Mouse (Mus musculus) hindbrain, embryonic 15.5 days (tissue): ENCODE results near the gene Hecw2. TPM values are rescaled to one million over a fixed set of nuclear protein-coding genes. Genes with fewer than 3 reads are reported as not detected.

Experiments
- ATAC-seq: fragments of 200-750 bp; cut with Nextera tagmentation; 2 replicates; pipeline ENCODE4 v1.8.0; 2017; ENCODE audit warnings: low read depth, moderate number of reproducible peaks, moderate TSS enrichment; ENCODE audit not compliant: low FRiP score
- H3K27ac ChIP-seq: fragments of 300-500 bp; sonication (generic); replicated peaks from 2 replicates; pipeline ENCODE4 v1.5.1; 2015; ENCODE audit warnings: mild to moderate bottlenecking, inconsistent platforms
- H3K27me3 ChIP-seq: fragments of 300-500 bp; sonication (generic); 2 replicates; pipeline ENCODE4 v1.6.1; 2015; ENCODE audit warnings: control low read depth, inconsistent platforms
- H3K36me3 ChIP-seq: fragments of 300-500 bp; sonication (generic); 2 replicates; pipeline ENCODE4 v1.6.1; 2015; ENCODE audit warnings: control low read depth, inconsistent platforms
- H3K4me1 ChIP-seq: fragments of 300-500 bp; sonication (generic); replicated peaks from 2 replicates; pipeline ENCODE4 v1.6.1; 2015; ENCODE audit warnings: control low read depth, inconsistent platforms
- H3K4me2 ChIP-seq: fragments of 300-500 bp; sonication (generic); 2 replicates; pipeline ENCODE4 v1.6.1; 2015; ENCODE audit warnings: moderate library complexity, mild to moderate bottlenecking, inconsistent platforms
- H3K4me3 ChIP-seq: fragments of 300-500 bp; sonication (generic); 2 replicates; pipeline ENCODE4 v1.5.1; 2015; ENCODE audit warnings: mild to moderate bottlenecking, inconsistent platforms
- H3K9ac ChIP-seq: fragments of 300-500 bp; sonication (generic); 2 replicates; pipeline ENCODE4 v1.6.1; 2015; ENCODE audit warnings: inconsistent platforms
- H3K9me3 ChIP-seq: fragments of 300-500 bp; sonication (generic); 2 replicates; pipeline ENCODE4 v1.6.1; 2016; ENCODE audit warnings: control low read depth, inconsistent platforms
- WGBS: fragments of 180-500 bp; shearing (Covaris S2); methylation state at CpG from one replicate; pipeline ENCODE4 v1.1.7; 2015; 5-methylcytosine and 5-hydroxymethylcytosine counted together
- polyA plus RNA-seq: library from polyadenylated mRNA; unstranded; fragments of >200 nt; fragmentation: Nextera tagmentation; extraction: Ambion mirVana; gene quantifications from 2 replicates; pipeline ENCODE4 v1.2.1, GENCODE M21; 2015

The Hecw2 gene
- polyA plus RNA-seq, 1 experiment from 2014 or later, result 8.5 TPM

DNA sequence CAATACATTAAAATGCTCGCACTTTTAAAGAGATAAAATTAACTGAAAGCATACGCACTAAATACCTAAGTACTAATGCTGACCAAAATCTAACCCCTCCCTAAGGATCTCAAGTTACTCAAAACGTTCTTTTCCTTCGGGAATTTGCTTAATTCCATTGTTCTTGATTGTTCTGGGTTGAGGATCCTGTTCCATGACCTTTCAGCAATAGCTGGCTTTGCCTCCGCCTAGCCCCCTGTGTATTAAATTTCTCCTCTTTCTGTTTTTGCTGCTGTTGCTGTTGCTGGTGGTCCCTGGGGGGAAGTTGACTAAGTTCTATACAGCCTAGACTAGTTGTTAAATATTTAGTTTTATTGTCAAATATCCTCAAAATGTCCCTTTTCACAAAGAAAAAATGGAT, 85.7 kb downstream of the Hecw2 start:
- WGBS, result 63% methylated on average over 5 of the region's 5 CpGs
- Histone ChIP-seq H3K4me1 (no peaks in the 10 kb centered on the region), H3K27me3 (no peaks in the 10 kb centered on the region), H3K4me2 (no peak overlapping the region), H3K4me3 (no peak overlapping the region), H3K9ac (no peak overlapping the region), H3K36me3 (no peaks in the 10 kb centered on the region), H3K27ac (no peak overlapping the region), H3K9me3 (no peaks in the 10 kb centered on the region)
- no peak for ATAC-seq

DNA sequence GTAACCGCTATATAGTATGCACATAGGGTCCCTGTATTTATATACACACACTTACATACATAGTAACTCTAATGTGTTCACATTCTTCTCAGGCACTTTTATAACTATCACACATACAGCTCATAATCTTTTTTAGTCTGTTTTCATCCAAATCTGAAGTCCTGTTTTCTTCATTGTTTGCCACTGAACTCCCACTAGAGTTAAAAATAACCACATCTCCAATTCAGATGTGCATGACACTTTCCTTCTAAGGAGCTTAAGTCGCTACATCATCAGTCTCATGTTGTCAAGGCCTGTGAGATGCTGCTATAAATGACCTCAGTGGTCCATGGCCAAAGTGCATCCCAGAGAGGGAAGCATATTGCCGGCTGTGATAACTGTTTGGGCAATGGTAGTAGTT, 88.2 kb downstream of the Hecw2 start:
- WGBS, result 92% methylated on average over 3 of the region's 3 CpGs

DNA sequence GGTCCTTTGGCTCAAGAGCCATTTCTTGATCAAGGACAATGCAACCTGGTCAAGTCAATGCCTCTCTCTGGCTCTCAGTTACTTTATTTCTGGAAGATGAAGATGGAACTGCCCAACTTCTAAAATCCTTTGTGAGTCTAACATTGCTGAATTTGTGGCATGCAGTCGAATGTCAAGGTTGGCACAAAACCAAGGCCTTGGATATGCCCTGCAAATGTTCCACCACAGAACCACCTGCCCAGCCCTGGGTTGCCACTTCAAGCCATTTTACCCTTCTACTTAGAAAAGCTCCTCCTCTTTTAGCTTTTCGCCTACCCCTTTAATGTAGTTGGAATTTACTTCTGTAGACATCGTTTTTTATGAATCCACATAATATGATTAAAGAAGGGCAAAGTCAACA, 115.3 kb downstream of the Hecw2 start:
- no peaks in the 10 kb centered on the region for H3K4me1 ChIP-seq
- H3K4me2 ChIP-seq, result no peak overlapping the region
- no peak overlapping the region for H3K27ac ChIP-seq
- ATAC-seq, result no peak
- 93% methylated on average over 3 of the region's 3 CpGs for WGBS
- H3K4me3 ChIP-seq, result no peak overlapping the region
- no peaks in the 10 kb centered on the region for H3K27me3 ChIP-seq
- H3K36me3 ChIP-seq, result no peaks in the 10 kb centered on the region
- H3K9ac ChIP-seq, result no peak overlapping the region
- no peaks in the 10 kb centered on the region for H3K9me3 ChIP-seq

More for the DNA sequence above, 88.2 kb downstream of the Hecw2 start:
- no peaks in the 10 kb centered on the region for H3K36me3 ChIP-seq
- H3K27me3 ChIP-seq, result no peaks in the 10 kb centered on the region
- no peak for ATAC-seq
- H3K4me3 ChIP-seq, result no peak overlapping the region
- no peak overlapping the region for H3K27ac ChIP-seq
- no peak overlapping the region for H3K4me2 ChIP-seq
- no peaks in the 10 kb centered on the region for H3K4me1 ChIP-seq
- no peak overlapping the region for H3K9ac ChIP-seq
- H3K9me3 ChIP-seq, result no peaks in the 10 kb centered on the region

DNA sequence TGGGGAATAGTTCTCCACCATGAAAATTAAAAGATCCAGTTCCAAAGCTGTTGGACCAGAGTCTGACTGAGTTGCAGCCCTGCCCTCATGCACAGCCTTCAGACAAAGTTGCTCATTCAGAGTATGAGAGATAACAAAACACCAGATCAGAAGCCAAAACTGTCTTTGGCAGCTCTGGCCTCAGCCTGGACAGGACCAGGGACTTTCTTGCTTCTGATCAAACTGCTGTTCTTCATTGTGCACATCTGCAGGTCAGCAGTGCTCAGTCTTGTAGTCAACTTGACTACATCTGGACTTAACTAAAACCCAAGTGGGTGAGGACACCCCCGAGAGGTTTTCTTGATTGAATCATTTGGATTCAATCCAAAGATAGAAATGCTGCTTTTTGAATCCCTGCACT, 120.5 kb downstream of the Hecw2 start:
- Histone ChIP-seq H3K27ac (no peak overlapping the region), H3K4me2 (no peak overlapping the region), H3K9ac (no peak overlapping the region), H3K4me3 (no peak overlapping the region), H3K9me3 (no peaks in the 10 kb centered on the region), H3K4me1 (no peaks in the 10 kb centered on the region), H3K27me3 (no peaks in the 10 kb centered on the region), H3K36me3 (no peaks in the 10 kb centered on the region)
- WGBS, result 56% methylated on average over 1 of the region's 1 CpGs
- ATAC-seq, result no peak

DNA sequence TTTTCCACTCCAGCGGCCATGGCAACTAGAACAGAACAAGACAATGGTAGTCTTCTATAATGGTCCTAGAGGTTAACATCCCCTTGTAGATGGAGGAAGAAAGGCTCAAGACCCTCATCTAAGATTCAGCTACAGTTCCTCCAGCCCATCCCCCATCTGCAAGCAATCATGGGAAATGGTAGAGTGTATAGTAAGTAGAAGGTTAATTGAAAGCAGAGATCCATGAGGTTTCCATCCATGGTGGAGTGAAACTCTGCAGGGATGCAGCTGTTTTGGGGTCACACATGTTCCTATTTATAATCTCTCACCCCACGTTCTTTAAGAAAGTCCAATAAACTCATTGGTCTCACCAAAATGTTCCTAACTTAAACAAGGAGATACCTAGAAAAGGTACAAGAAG, 124.8 kb downstream of the Hecw2 start:
- H3K4me1 ChIP-seq, result no peaks in the 10 kb centered on the region
- no peak for ATAC-seq
- no peaks in the 10 kb centered on the region for H3K36me3 ChIP-seq
- no peaks in the 10 kb centered on the region for H3K27me3 ChIP-seq
- H3K4me2 ChIP-seq, result no peak overlapping the region
- no peaks in the 10 kb centered on the region for H3K9me3 ChIP-seq
- H3K9ac ChIP-seq, result no peak overlapping the region
- no peak overlapping the region for H3K4me3 ChIP-seq
- WGBS, result 89% methylated on average over 2 of the region's 2 CpGs
- no peak overlapping the region for H3K27ac ChIP-seq

DNA sequence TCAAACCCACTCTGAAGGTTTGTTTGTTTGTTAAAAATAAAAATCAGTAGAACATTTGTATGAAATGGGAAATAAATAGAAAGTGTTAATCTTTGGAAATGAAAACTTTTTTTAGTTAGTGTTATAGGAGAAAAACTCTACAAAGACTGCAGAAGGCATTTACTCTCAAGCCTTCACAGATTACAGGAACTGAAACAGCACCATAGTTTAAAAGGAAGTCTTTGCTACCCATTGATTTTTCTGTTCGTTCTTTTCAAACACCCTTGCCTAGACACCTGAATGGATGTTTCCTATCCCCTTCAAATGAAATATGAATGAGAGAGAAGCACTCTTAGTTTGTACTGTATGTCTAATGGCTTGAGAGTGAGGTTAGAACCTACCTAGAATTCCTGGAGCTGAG, 126.7 kb downstream of the Hecw2 start:
- Histone ChIP-seq H3K4me1 (no peaks in the 10 kb centered on the region), H3K9me3 (no peaks in the 10 kb centered on the region), H3K27me3 (no peaks in the 10 kb centered on the region), H3K4me2 (no peak overlapping the region), H3K36me3 (no peaks in the 10 kb centered on the region), H3K4me3 (no peak overlapping the region), H3K27ac (no peak overlapping the region), H3K9ac (no peak overlapping the region)
- 82% methylated on average over 1 of the region's 1 CpGs for WGBS
- ATAC-seq, result no peak

DNA sequence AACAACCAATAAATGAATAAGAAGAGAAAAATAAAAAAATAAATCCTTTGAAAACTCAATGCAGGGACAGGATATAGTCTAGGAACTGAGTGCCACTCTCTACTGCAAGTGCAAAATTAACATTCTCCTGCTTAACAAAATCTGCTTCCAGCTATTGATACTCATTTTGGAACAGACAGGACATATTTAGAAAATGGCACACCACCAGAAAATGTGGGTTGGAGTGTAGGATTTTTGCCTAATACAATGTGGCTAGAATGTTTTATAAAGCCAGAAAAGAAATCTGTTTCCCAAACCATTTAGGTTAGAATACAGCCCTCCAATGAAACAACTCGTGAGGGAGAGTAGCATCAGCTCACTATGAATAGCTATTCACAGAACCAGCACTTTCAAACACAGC, 129.5 kb downstream of the Hecw2 start:
- no peak overlapping the region for H3K9ac ChIP-seq
- no peak overlapping the region for H3K27ac ChIP-seq
- no peak overlapping the region for H3K4me3 ChIP-seq
- no peaks in the 10 kb centered on the region for H3K4me1 ChIP-seq
- ATAC-seq, result no peak
- H3K4me2 ChIP-seq, result no peak overlapping the region
- H3K27me3 ChIP-seq, result no peaks in the 10 kb centered on the region
- H3K36me3 ChIP-seq, result no peaks in the 10 kb centered on the region
- WGBS, result 70% methylated on average over 1 of the region's 1 CpGs
- H3K9me3 ChIP-seq, result no peaks in the 10 kb centered on the region

DNA sequence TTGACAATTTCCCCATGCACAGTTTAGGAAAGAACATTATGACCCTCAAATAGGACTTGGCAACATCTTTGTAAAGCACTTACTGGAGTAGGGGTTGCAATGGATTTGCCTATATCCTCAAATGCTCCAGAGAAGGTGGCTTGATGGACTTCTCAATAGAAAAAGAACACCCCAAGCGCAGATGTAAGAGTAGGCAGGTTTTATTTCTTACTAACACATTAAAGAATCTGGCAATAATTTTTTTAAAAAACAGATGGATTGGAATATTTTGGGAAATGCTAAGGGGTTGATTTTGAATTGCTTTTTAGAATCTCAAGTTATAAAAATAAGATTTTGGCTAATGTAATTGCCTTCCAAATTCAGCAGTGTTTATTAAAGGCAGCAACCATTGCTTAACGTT, 133.9 kb downstream of the Hecw2 start:
- no peak overlapping the region for H3K4me3 ChIP-seq
- no peaks in the 10 kb centered on the region for H3K9me3 ChIP-seq
- no peaks in the 10 kb centered on the region for H3K36me3 ChIP-seq
- H3K27me3 ChIP-seq, result no peaks in the 10 kb centered on the region
- H3K4me1 ChIP-seq, result no peaks in the 10 kb centered on the region
- H3K9ac ChIP-seq, result no peak overlapping the region
- no peak overlapping the region for H3K27ac ChIP-seq
- H3K4me2 ChIP-seq, result no peak overlapping the region
- 94% methylated on average over 2 of the region's 2 CpGs for WGBS
- no peak for ATAC-seq

DNA sequence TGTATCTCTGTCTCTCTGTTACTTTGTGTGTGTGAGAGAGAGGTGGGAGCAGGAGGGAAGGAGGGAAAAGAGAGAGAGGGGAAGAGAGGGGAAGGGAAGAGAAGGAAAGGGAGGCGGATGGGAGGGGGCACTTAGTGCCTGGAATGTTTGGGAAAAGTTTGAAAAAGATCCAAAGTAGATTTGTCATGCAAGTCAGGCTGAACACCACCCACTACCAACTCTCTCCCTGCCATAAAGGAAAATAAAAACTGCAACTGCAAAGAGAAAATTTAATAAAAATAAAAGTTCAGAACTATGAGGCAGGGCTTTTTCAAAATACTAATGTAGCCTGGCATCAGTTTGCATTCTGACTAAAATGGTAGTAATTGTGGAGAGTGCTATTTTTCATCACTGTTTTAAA, 135.2 kb downstream of the Hecw2 start:
- H3K9me3 ChIP-seq, result no peaks in the 10 kb centered on the region
- no peak overlapping the region for H3K9ac ChIP-seq
- no peaks in the 10 kb centered on the region for H3K36me3 ChIP-seq
- no peaks in the 10 kb centered on the region for H3K4me1 ChIP-seq
- no peak overlapping the region for H3K27ac ChIP-seq
- H3K4me3 ChIP-seq, result no peak overlapping the region
- no peak overlapping the region for H3K4me2 ChIP-seq
- no peak for ATAC-seq
- 100% methylated on average over 1 of the region's 1 CpGs for WGBS
- no peaks in the 10 kb centered on the region for H3K27me3 ChIP-seq

DNA sequence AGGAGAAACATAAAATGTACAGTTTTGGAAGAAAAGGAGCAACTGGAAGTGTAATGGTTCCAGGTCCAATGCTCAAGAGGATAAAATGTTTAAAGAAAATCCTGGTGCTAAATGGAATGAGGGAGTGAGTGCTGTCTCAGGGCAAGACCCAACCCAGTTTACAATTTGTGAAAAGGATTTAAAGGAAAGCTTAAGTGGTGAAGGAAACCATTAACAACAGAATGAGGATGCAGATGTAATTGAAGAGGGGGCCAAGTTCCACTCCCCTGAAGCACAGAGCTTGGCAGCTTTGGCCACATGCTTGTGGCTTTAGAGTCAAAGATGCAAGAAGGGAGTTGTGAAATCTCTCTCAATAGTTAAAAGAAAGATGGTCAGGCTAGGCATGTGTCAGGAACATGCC, 142.2 kb downstream of the Hecw2 start:
- Histone ChIP-seq H3K9me3 (no peaks in the 10 kb centered on the region), H3K4me3 (no peak overlapping the region), H3K4me1 (no peaks in the 10 kb centered on the region), H3K36me3 (no peaks in the 10 kb centered on the region), H3K27ac (no peak overlapping the region), H3K9ac (no peak overlapping the region), H3K27me3 (no peaks in the 10 kb centered on the region), H3K4me2 (no peak overlapping the region)
- ATAC-seq, result no peak

DNA sequence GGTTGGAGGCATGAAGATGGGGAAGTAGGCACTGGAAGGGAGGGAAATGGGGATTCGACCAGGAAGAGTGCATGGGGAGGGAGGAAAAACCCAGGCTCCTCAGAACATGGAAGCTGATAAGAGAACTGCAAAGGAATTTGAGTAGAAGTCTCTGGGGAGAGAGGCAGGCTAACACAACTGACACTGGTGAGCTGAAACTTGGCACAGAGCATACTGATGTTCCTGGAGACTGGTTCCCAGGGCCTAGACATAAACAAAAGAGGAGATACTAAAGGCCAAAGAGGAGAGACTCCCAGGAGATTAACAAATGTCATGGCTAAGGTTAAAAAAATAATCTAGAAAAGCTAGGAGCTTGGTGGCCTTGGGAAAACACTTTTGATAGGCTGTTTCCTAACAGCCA, 148.0 kb downstream of the Hecw2 start:
- no peak overlapping the region for H3K4me2 ChIP-seq

DNA sequence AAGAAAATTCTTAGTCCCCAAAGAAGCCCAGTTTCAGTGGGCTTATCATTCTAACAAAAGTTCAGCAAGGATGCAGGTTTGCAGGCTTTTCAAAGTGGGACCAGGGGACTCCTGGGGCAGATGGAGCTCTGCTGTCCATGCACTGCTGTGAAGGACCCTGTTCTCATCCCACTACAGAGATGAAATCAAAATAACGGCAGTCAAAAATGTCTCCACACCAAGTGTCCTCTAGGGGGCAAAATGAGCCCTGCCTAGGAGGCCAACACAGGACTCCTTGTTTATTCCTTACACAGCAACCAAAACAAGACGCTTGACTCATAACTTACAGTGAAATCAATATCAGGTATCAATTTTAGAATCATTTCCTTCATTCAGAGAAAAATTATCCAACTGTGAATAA, 155.9 kb downstream of the Hecw2 start:
- Histone ChIP-seq H3K27me3 (no peaks in the 10 kb centered on the region), H3K4me1 (no peaks in the 10 kb centered on the region), H3K4me3 (no peak overlapping the region), H3K27ac (no peak overlapping the region), H3K36me3 (no peaks in the 10 kb centered on the region), H3K4me2 (no peak overlapping the region), H3K9me3 (no peaks in the 10 kb centered on the region), H3K9ac (no peak overlapping the region)
- ATAC-seq, result no peak
- 42% methylated on average over 2 of the region's 2 CpGs for WGBS

More for the DNA sequence above, 148.0 kb downstream of the Hecw2 start:
- Histone ChIP-seq H3K4me3 (no peak overlapping the region), H3K9ac (no peak overlapping the region), H3K9me3 (no peaks in the 10 kb centered on the region), H3K4me1 (no peaks in the 10 kb centered on the region), H3K27ac (no peak overlapping the region), H3K27me3 (no peaks in the 10 kb centered on the region), H3K36me3 (no peaks in the 10 kb centered on the region)
- ATAC-seq, result no peak
- 59% methylated on average over 1 of the region's 1 CpGs for WGBS

DNA sequence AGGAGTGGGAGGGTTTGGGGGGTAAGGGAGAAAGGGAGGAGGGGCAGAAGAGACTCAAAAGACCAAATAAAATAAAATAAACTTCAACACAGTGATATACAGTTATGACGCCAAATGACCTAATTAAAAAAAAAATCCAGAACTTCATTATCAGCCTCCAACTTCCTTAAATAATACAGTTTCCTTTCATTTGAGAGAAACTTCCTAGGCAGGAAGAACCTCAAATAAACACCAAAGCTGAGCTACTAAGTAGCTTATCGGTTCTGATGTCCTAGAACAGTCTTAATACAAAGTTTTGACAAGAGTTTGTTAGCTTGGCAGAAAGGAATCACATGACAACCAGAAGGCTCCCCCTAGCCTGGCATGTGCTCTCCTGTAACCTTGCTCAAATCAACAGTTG, 177.3 kb downstream of the Hecw2 start:
- no peak for ATAC-seq
- Histone ChIP-seq H3K9me3 (no peaks in the 10 kb centered on the region), H3K4me1 (no peaks in the 10 kb centered on the region), H3K36me3 (no peaks in the 10 kb centered on the region), H3K4me2 (no peak overlapping the region), H3K27ac (no peak overlapping the region), H3K4me3 (no peak overlapping the region), H3K27me3 (no peaks in the 10 kb centered on the region), H3K9ac (no peak overlapping the region)
- WGBS, result 86% methylated on average over 2 of the region's 2 CpGs
